Mouse (Mus musculus): ENCODE data around the gene Timp2. TPM values are rescaled to one million over a fixed set of nuclear protein-coding genes. Genes with fewer than 3 reads are reported as not detected.

Gene Timp2
- total RNA-seq, 4 experiments from 2014 or later, result 73.9 to 99.6 (median 87.5) TPM

DNA sequence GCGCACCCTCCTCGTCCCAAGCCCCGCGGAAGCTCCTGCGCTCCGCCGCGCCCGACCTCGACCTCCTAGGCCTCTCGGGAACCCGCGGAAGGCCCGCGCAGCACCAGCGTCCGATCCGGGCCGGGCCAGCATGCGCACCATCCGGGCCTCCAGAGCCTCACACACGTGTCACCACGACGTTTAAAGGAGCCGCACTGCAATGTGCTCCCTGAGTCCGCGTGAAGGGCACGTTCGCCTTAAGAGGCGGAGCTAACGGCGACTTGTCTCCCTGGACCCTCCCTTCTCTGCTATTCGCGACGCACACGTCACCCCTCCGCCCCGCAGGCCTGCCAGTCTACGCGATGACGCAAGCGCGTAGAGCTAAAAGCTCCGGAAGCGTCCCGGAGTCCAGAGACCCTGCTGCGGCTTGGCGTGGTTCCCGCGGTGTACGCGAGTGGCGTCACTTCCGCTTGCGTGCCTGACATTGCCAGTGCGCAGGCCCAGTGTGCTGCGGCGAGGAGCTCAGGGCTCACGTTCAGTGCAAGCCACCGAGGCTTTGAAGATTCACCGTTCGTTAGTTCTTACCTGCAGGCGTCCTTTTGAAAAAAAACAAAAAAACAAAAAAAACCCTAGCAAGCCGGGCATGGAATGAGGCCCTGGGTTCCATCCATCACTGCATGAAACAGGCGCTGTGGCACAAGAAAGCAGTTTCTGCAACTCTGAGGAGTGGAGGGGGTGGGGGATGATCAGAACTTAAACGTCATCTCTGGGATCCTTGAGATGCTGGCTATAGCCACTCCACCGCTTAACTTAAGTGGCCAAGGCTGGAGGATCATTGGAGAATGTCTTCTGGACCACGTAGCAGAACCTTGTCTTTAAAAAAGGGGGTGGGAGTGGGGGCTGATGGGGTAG is 65.3 kb downstream of the Timp2 start, which contains the start of gene Usp36:
TSS of gene Usp36 (minus strand) at position 246 of the 891 bp plus-strand sequence.
- DNase-seq (ENCODE audit: low spot score), result peak; percentile 100

- DNase-seq (ENCODE audit: low spot score), result no peak
Measured at GRCm38 (mm10) chr11:118289562-118289961, 66.0 kb downstream of the Timp2 start.

DNA sequence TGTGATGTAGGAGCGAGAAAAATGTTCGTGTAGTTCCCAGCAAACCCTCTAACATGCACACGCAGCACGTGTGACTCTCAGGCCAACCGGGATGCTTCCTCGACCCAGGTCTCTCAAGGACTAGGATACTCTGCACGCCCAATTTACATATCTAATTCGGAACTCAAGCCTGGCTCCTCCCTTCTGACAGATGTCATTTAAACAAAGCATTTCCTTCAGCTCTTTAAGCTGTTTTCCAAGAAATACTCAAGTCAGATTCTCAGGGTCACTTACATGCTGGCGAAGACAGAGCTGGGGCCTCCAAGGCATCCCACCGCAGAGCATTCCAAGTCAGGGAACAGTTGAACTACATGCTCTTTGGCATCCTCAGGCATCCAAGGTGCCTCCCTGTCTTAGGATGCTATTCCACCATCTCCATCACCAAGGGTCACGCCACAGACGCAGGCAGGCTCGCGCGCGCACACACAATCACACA is 66.5 kb downstream of the Timp2 start:
- no peak for DNase-seq (ENCODE audit: low spot score)

GRCm38 (mm10) chr11:118287573-118287972 is 68.0 kb downstream of the Timp2 start:
- no peak for DNase-seq (ENCODE audit: low spot score)

DNA sequence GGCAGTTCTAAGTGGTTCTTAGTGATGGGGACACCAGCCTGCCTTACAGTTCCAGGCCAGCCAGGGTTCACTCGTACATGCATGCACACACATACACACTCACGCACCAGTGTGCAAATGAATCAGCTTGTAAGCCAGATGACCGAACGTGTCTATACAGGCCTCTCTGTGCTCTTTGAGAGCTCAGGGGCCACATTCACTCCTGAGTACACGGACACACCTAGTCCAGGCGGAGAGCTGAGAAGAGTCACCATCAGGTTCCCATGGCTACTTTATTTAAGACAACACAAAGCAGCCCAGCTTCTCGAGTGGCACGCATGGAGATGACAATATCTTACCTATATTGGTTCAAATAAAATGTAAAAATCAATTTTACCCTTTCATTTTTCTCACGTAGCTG is 69.1 kb downstream of the Timp2 start:
- no peak for DNase-seq (ENCODE audit: low spot score)

DNA sequence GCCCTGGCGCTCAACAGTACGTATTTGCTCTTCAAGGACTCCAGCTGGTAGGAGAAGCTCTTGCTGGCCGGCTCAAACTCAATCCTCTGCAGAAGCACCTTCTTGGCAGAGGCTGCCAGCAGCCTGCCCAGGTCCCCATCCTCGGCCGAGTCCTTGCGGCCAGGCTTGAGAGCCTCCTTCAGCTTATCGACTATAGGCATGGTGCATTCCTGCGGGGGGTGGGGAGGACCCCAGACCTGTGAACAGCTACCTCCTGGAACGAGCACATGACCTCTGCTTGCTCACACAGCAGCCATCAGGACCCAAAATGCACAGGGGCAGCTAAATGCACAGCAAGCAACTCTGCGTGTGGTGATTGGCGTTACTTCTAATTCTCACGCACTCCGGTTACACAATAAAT is 69.7 kb downstream of the Timp2 start:
- no peak for DNase-seq (ENCODE audit: low spot score)

DNA sequence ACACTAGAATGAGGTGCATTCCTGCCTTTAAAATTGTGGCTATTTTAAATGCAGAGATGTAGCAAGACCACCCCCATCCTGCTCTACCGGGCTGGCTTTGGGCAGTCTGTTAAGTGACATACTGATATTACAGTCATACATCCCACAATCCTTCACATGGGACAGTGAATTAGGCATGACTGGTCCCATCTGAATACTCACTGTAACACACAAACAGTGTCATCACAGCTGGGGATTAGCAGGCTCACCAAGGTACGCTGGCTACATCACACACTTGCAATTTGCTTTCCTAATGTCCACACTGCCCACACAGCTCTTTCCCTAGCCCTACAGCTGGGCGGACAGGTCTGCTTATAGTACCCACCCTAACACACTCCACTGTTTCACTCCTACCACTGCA is 75.3 kb downstream of the Timp2 start:
- no peak for DNase-seq (ENCODE audit: low spot score)

DNA sequence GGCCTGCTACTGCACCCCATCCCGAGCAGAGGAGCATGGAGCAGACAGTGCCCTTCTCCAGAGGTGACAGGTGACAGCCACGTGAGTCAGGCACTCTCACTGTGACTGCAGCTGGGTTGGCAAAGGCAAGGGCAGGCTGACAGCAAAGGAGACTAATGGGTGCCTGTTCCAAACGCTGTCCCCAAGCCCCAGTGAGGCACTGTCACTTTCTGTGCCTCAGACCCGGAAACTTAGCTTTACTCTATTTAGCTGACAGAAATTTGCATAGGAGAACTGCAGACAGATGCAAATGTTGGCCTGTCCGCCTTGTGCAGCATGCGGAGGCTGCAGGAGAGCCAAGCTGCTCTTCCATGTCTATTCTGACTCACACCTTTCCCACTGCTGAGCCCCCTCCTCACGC is 79.2 kb downstream of the Timp2 start:
- peak; percentile 22 for DNase-seq (ENCODE audit: low spot score)

DNA sequence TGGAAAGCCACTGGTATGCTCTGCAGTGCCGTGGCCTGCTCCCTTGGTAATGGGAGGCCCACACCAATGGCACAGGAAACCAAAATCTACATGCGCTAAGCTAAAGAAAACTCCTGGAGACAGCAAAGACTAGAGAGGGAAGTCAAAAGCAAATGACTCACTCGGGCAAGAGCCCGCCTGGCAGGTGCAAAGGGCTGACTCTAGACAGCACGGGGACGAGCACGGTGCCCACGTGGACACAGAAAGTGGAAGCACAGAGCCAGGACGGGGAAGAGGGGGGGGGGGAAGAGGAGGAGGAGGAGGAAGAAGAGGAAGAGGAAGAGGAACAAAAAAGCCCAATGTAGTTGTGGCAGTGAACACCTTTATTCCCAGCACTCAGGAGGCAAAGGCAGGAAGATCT is 80.4 kb downstream of the Timp2 start:
- no peak for DNase-seq (ENCODE audit: low spot score)

GRCm38 (mm10) chr11:118269827-118270226 is 85.7 kb downstream of the Timp2 start:
- DNase-seq (ENCODE audit: low spot score), result no peak

DNA sequence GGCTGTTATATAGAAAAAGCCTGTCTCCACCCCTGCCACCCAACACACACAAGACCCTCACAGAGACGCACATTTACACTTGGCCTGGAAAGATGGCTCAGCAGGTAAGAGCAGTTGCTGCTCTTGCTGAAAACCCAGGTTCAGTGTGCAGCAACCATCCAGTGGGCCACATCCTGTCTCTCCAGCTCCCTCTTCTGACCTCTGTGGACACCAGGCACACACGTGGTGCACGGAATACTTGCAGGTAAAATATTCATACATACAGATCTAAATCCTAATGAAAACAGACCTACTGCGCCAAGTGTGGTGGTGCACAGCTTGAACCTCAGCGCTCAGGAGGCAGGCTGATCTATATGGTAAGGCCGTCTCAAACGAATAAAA is 88.9 kb downstream of the Timp2 start:
- no peak for DNase-seq (ENCODE audit: low spot score)

DNA sequence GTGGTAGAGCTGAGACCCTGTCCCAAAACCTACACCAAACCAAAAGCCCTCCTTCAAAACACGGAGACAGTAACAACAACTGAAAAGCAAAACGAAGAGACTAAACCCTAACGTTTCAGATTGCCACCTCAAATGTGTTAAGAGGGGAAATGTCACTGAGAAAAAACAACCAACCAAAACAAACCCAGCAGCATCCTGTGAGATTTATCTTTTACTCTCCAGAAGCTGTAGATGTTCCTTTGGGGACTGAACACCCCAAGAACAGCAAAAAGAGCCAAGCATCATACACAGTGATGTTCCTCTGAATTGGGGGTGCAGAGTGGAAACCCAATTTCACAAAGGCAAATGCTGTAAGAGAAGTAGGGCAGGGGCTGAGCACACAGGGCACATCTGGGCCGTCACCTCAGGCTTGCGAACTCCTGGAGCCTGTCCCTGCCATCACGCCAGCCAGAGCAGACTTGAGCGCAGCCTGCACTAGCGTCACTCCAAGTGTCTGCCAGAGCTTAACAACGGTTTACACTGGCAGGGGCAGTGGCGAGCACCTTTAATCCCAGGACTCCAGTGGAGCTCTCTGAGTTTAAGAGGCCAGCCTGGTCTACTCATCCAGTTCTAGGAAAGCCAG is 89.4 kb downstream of the Timp2 start:
- no peak for DNase-seq (ENCODE audit: low spot score)

GRCm38 (mm10) chr11:118265621-118266020 is 89.9 kb downstream of the Timp2 start:
- peak; percentile 21 for DNase-seq (ENCODE audit: low spot score)

GRCm38 (mm10) chr11:118263146-118263545 is 92.4 kb downstream of the Timp2 start:
- no peak for DNase-seq (ENCODE audit: low spot score)

DNA sequence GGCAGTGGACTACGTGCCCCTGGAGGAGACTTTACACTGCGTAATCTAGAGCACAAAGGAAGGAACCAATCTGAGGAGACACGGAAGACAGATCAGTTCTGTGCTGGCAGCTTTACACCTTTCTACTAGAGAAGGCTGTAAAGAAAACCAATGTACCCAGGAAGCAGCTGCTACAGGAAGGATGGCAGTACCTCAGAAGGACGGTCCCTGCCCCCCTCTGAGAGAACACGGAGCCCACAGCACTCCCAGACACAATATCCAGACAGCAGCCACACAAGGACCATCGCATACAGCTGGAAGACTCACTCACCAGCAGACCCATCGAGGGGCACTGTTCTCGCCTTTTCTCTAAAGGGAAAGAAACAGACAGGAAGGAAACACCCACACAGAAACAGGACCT is 95.5 kb downstream of the Timp2 start:
- DNase-seq (ENCODE audit: low spot score), result no peak

- no peak for DNase-seq (ENCODE audit: low spot score)
Measured at GRCm38 (mm10) chr11:118259580-118259979, 96.0 kb downstream of the Timp2 start.

DNA sequence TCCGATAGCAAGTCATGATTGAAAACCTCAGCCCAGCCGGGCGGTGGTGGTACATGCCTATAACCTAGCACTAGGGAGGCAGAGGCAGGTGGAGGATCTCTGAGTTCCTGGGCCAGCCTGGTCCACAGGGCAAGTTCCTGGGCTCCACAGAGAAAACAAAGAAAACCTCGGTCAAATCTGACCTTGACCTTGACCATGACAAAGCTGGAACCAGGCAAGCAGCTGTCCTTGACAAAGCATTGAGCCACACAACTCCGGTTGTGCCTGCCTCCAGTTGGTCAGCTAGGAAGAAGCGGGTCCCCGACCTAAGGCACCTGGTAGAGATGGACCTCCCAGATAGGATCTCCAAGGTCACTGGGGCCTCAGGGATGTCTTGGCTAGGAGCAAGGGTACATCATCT is 99.2 kb downstream of the Timp2 start:
- no peak for DNase-seq (ENCODE audit: low spot score)

DNA sequence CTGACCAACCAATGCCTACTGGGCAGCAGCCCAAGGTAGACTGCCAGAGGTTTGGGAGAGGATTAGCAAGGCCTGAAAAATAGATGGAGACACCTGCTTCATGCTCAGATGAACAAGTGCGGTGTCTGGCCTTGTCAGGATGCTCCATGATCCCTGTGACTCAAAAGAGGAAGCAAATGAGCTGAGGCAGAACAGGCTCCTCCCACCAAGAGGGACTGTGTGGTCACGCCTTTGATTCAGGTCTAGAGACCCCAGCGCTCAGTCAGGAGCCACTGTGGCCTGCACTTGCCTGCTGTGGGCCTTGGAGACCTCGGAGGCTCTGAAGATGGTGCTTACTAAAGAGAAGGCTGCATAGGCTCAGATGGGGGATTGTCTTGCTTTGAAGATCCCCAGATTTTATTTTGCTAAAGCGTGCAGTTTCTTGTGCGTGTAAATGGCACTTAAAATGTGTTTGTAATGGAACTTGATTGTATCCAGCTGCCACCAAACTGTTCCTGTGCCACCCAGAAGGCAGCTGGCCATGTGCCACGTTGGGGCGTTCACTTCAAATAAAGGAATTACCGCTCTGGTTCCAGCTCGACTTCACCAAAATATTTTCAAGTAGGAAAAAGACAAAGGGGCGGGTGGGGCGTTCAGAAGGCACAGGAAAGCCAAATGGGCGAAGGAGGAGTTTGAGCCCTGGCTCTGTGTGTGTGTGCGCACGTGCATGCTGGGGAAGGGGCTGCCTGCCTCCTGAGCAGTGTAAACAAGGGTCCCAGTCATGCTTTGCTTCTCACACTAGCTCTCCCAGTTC is 101.2 kb downstream of the Timp2 start:
- DNase-seq (ENCODE audit: low spot score), result peak; percentile 62

- DNase-seq (ENCODE audit: low spot score), result no peak
Measured at GRCm38 (mm10) chr11:118253447-118254158, 101.9 kb downstream of the Timp2 start.

All from heart, adult 8-10 months (tissue).